Mouse (Mus musculus) stomach, postnatal 0 days (tissue): ENCODE data around the gene Cobll1.

Source experiments
- CTCF ChIP-seq: IDR thresholded peaks from 2 replicates; pipeline ENCODE4 v1.5.1; 2016; ENCODE audit warnings: antibody characterized with exemption, low read depth, mild to moderate bottlenecking, moderate library complexity
- EP300 ChIP-seq: optimal IDR thresholded peaks from 2 replicates; pipeline ENCODE3; 2016; ENCODE audit warnings: antibody characterized with exemption

- TF ChIP-seq CTCF (no peak), EP300 (no peak)
These were observed 76.6 kb downstream of the Cobll1 start for GRCm38 (mm10) chr2:65162625-65163024.
